Mouse (Mus musculus) cerebellum, adult 8-10 months (tissue): ENCODE data around the gene Dhx35.

ENCODE experiments used
- DNase-seq: peaks from one replicate; pipeline ENCODE4 v3.0.0; 2022

Dhx35 gene

DNA sequence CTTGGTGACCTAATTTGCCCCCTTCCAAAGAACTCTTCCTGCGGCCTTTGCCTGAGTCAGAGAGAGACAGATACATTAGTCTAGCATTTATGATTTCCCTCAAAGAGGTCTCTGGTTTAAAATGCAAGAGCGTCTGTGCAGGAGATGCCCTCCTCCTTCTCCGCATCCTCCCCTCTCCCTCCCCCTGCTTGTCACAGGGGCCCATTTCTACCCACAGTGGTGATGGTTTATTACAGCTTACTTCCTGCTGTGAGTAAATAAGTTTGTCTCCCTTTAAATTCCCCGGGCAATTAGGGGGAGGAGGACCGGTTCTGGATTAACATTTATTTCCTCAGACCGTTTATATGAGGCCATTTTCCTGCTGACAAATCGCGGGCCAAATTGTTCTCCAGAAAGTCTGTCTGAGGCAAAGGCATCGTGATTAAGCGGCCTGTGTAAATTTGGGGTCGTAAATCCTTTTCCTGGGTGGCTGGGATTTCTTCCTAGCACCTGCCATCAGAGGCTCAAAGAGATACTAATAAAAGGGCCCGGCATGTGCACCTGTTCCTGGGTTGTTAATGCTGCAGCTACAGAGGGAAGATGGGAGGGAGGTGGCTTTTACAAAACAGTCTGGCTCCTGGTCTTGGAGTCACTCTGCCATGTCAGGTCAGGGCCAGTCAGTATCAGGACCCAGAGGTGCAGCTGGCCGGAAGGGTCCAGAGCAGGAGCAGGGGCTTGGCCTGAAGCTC, 104.0 kb downstream of the Dhx35 start:
- no peak for DNase-seq
